Mouse (Mus musculus): ENCODE measurements at regions not wholly inside any gene's neighbourhood (a gene's known extent, or its start where the extent isn't known, plus 50 kb on each side); places are given as distances from the start of the nearest gene placed in this dataset.
A peak's percentile ranks its signal among the peaks of the same experiment; 100 is the strongest.

- DNase-seq = no peak
Measured at GRCm38 (mm10) chr6:36645415-36645814, 164.6 kb downstream of the Ptn start.

- no peak for DNase-seq
Measured at GRCm38 (mm10) chr6:36644880-36645279, 165.1 kb downstream of the Ptn start.

GRCm38 (mm10) chr6:36637031-36637430, 173.0 kb downstream of the Ptn start:
- no peak for DNase-seq

GRCm38 (mm10) chr6:36627648-36628047, 182.4 kb downstream of the Ptn start:
- no peak for DNase-seq

GRCm38 (mm10) chr6:36608281-36608970, 201.6 kb downstream of the Ptn start:
- peak; percentile 56 for DNase-seq

- no peak for DNase-seq
Measured at GRCm38 (mm10) chr6:36605578-36606205, 204.3 kb downstream of the Ptn start.

GRCm38 (mm10) chr6:36604802-36605201, 205.2 kb downstream of the Ptn start:
- peak; percentile 81 for DNase-seq

- DNase-seq = no peak
Measured at GRCm38 (mm10) chr6:36596574-36596973, 208.7 kb downstream of the Chrm2 start.

GRCm38 (mm10) chr6:36590881-36591630, 203.2 kb downstream of the Chrm2 start:
- peak; percentile 17 for DNase-seq

- DNase-seq = peak; percentile 12
Measured at GRCm38 (mm10) chr6:36581043-36581442, 193.2 kb downstream of the Chrm2 start.

Data from right cerebral cortex, adult 18-20 months (tissue).